Mouse (Mus musculus) testis, adult 2 months (tissue): ENCODE measurements around the gene Olfr517.

ENCODE experiments used
- CTCF ChIP-seq: fragments of 200-500 bp; IDR thresholded peaks from 2 replicates; pipeline ENCODE4 v1.5.1; 2012; ENCODE audit warnings: low read depth, mild to moderate bottlenecking, inconsistent platforms, low read length, moderate library complexity; ENCODE audit not compliant: control insufficient read depth, insufficient read depth, insufficient replicate concordance
- POLR2A ChIP-seq: fragments of 200-500 bp; IDR thresholded peaks from 2 replicates; pipeline ENCODE4 v1.6.1; 2012; ENCODE audit warnings: low read depth, mild to moderate bottlenecking, inconsistent platforms, low read length, moderate library complexity; ENCODE audit not compliant: control insufficient read depth

- no peak for TF ChIP-seq POLR2A
- TF ChIP-seq CTCF: no peak
These were observed 31.8 kb upstream of the Olfr517 start for GRCm38 (mm10) chr7:108903969-108904368.
